Mouse (Mus musculus) embryo, embryonic 11.5 days (tissue): ENCODE measurements around the gene Armc7.
"Not testable (repeated sequence)": the region's sequence is repeated elsewhere in the genome, so short reads cannot be mapped to it uniquely, and the experiment has no call there.

Experiments
- DNase-seq: peaks from one replicate; pipeline ENCODE4 v3.0.0-alpha.2; 2012; ENCODE audit warnings: low read depth, low spot score

Armc7 gene

DNA sequence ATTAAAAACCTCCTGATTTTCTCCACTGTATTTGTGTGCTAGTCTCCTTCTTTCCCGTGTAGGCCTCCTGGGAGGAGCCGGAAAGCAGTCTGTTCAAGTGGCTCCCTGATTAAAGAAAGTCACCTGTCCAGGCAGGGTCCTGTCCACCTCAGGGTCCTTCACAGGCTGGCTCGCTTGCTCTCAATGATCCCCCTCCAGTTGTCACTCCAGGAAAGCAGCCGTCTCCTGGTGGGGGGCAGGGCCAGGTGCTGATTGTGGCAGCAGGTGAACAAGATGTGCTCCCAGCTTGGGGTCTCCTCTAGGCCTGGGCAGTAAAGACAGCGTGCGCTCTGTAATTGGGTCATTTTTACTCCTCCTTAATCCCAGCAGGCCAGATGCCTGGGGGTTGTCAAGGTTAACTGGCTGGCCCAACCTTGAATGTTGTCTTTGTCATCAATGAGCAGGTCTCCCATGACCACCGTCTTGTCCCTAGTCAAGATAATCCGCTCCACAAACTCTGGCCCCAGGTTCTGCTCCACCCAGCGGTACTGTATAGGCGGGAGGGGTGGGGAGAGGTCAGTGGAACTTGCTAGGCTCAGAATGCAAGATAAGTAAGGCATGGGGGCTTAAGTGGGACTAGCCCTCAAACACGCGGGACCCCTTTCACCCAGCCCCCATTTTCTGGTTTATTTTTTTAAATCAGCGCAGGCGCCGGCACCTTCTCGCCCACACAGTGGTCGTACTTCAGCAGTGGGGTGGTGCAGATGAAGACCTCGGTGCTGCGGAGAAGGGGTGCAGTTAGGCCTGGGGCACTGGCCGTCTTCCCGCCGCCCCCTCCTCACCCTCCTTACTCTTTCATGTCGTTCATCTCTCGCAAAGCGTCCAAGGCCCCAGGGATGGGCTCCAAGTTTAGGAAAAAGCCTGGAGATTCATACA lies 15.2 kb downstream of the Armc7 start:
- DNase-seq: no peak

DNA sequence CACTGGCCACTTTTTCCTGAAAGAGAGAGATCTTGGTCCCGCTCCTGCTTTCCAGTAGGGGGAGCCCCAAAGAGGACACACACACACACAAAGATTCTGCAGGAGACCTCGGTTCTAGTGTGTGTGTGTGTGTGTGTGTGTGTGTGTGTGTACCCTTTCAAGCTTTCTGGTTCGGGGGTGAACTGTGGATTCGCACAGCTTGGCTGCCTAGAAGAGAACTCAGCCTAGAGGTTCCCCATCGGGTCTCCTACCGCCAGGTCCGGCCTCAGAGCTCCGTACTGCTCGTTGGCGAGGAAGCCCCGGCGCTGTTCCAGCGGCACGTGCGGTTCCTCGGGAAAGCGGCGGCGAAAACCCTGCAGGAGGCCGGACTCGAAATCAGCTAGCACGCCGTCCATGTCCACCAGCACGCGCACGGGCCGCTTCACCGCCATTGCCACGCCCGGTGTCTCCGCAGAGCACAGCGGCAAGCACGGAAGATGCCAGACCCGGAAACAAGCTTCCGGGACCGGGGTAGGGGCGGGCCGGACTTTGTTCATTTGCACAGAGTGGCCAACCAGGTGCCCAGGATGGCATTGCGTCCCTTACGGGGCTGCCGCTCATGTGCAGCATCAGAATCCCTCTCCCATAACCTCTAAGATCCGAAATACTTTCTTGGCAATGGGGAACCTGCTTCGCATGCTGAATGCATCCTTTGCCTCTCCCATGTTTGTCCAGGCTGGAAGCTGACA lies 16.1 kb downstream of the Armc7 start, which contains the start of gene Nt5c:
Nt5c (minus strand) TSS at position 507 of the 728 bp plus-strand sequence.
- DNase-seq: peak; percentile 55

DNA sequence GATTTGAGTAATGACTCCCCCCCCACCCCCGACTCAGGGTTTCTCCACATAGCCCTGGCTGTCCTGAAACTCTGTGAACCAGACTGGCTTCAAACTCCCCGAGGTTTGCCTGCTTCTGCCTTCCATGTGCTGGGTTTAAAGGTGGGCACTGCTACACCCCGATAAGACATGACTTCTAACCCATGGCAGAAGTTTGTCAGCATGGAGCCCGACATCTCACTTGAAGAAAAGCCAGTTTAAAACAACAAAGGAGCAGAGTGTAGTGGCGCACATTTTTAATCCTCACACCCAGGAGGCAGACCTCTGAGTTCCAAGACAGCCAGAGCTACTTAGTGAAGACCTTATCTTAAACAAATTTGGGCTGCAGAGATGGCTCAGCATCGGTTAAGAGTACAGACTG lies 16.9 kb downstream of the Armc7 start:
- no peak for DNase-seq

DNA sequence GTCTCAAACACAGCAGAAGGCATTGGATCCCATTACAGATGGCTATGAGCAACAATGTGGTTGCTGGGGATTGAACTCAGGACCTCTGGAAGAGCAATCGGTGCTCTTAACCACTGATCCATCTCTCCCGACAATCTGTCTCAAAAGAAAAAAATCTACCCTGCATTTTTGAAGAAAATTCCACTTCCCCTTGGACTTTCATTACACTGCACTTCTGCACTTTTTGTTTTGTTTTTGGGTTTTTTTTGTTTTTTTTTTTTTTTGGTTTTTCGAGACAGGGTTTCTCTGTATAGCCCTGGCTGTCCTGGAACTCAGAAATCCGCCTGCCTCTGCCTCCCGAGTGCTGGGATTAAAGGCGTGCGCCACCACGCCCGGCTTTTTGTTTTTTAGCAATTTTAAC lies 21.1 kb downstream of the Armc7 start:
- DNase-seq: not testable (repeated sequence)

DNA sequence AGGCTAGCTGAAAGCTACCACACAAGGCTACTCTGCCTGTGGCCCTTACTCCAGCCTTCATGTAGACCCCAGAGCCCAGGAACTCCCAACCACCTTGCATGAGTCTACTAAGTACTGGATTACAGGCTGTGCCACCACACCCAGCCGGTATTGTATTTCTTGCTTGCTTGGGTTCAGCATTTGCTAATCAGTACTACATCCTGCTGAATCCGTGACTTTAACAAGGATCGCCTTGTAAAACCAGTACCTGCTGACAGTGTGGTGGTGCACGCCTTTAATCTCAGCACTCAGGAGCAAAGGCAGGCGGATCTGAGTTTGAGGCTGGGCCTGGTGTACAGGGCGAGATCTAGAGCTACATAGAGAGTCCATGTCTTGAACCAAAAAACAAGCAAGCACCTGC lies 27.2 kb downstream of the Armc7 start:
- no peak for DNase-seq

DNA sequence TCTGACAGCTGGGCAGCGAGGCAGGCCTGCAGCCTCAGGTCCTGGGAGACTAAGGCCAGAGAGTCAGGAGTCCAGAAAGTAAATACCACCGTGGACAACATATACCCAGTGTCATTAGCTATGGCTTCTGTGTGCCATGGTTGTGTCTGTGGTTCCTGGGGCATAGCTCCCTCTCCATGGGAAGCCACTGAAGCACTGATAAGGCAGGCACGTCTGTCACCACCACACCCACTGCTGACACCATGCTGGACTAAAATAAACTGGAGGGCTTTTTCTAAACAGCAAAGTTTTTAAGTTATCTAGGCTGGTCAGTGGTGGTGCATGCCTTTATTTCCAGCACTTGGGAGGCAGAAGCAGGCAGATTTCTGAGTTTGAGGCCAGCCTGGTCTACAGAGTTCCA lies 31.1 kb downstream of the Armc7 start:
- no peak for DNase-seq

DNA sequence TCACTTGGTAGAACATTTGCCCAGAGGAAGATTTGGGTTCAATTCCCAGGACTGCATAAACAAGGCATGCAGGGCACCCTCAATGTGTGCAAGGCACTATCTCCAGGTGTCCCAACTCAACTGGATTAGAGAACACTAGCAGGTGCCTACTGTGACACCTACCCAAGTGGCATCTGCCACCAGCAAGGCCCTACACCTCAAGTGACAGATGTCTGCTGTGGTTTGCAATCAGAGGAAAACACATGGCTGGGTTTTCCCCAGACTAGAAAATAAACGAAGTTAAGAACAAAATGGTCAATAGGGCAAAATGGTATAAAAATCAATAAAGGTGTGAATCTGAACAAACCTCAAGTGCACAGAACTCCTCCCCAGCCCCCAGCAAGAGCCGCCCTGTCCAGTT lies 32.6 kb downstream of the Armc7 start:
- DNase-seq: no peak

DNA sequence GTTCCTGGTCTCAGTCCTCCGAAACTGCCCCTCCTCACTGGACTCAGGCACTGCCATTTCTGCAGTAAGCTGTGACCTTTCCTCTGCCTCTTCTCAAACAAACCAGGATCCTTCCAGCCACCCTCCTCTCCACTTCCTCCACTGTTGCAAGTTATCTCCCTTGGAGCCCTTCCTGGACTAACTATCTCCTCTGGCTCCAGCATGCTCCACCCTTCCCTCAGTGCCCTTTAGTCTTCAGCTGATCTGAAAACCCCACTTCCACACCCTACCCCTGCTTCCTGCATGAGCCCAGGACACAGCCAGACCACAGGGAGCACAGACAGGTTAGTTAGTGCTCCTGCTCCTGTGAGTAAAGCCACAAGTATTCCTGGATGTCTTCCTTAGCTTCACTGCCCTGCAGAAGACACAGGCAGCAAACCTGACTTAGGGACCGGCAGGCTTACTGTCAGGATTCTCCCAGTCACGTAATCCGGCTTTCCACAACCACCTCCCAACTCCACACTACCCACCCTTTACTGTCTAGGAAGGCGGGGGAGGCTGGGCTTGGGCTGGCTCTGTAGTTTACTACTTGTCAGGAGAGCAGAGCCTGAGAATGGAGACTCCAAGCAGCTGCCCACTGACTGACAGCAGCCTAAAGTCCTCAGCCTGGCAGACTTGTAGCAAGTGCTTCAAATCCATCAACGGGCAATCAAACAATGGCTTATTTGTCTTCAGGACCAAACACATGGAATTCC lies 34.5 kb downstream of the Armc7 start:
- DNase-seq: no peak

DNA sequence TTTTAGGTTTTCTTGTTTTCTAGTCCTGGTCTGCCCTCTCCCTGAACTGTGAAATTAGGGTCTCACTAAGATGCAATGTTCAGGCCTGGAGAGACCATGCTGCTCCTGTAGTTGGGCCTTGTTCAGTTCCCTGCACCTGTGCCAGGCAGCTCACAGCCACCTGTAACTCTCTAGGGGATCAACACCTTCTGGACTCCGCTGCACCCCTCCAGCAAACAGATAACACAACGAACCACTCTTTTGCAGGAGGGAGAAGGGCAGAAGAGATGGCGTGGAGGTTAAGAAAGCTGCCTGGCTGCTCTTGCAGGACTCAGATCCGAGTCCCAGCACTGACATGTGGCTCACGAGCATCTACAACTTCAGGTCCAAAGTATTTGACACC lies 35.0 kb downstream of the Armc7 start:
- no peak for DNase-seq

DNA sequence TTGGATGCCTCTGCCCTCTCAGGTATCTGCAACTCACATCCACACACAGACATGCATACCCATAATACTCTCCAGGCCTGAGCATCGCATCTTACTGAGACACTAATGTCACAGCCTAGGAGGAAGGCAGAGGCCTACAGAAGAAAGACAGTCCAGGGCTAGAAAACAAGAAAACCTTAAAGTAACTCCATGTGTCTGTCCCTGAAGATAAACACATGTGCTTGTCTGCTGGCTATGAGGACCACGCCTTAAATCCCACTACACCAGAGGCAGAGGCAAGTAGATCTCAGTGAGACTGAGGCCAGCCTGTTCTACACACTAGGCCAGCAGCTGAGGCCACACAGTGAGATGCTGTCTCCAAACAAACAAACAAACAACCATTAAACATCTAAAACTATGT lies 35.7 kb downstream of the Armc7 start:
- no peak for DNase-seq

DNA sequence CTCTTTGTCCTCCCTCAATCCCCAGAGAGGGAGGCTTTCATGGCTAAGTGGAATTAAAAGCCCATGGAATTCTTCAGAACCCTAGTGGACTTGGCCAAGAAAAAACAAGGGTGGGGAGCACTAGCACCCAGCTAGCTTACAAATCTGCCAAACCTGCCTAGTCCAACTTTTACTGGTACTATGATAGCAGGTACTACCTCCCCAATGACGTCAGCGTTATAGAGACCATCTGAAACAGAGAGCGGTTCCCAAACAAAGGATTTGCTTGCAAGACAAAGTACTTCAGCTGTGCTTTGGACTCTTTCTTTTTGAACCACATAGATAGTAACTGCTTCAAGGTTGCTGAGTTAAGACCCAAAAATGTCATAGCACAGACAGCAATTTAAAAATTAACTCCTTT lies 36.5 kb downstream of the Armc7 start:
- no peak for DNase-seq

DNA sequence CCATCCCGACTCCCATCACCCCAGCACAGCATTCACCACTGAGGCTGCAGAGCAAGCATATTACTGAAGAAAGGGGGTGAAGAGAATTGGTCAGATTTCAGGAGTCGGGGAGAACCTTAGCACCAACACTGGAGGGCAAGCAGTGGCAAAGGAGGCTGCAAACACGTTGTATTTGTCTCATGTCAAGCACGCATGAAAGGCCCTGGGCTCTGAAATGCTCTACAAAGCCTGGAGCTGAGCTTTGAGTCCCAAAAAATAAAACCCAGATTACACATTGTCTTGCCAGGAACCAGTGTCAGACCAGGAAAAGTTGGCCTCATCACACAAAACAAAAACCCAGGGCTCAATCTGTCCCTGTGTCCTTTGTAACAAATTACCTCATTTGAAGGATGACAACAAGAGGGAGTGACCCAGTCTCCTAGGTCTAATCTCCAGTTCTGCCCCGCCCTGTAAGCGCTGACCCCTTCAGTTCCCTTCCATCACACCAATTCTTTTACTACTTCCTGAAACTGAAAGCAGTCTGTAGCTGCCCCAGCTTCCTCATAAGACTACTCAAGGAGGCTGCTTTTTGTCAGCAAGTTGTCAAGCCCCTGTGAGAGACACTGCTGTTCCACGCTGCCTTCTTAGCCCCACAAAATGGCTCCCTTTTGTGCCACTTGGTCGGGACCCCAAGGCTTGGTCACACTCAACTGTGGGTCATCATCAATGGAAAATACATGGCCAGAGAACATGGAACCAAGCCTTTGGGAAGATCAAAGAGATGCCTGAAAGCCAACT lies 37.1 kb downstream of the Armc7 start:
- DNase-seq: no peak

DNA sequence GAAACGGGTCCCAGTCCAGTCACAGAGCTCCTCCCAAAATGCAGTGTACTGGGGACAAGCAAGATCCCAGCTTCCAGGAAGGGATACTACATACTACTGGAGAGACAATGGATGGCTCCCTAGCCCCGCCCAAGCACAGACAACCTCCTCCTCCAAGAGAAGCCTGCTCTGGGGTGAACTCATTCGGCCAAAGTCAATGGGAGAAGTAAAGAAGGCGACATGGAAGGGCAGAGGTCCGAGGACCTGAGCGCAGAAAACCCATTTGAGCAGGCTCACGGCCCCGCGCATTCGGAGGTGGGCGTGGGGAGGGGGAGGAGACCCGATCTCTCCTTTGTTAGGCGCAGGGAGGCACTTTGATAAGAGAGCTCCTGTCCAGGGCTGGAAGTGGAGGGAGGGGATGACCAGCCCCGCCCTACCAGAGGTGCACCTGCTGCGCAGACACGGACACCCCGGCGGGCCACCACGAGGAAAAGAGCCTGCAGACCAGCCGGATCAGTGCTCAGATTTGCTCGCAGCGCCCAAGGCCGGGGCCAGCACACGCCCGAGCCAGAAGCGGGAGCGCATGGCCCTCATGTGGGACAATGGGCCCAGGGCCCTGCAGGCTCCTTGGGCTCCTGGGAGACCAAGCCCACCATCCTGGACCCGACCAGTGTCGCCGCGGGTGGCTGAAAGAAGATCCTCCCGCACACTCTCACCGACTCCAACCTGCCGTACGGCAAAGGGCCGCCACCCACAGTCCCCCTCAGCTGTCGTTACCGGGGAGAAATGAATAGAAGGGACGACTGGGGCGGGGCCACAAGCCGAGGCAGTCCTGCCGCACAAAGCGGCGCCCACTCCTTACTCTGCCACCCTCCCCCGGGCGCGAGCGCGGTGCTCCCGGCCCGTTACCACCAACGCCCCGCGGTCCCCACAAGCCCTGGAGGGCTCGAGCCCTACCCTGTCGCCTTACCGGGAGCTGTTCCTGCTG lies 38.1 kb downstream of the Armc7 start:
- peak; percentile 32 for DNase-seq

DNA sequence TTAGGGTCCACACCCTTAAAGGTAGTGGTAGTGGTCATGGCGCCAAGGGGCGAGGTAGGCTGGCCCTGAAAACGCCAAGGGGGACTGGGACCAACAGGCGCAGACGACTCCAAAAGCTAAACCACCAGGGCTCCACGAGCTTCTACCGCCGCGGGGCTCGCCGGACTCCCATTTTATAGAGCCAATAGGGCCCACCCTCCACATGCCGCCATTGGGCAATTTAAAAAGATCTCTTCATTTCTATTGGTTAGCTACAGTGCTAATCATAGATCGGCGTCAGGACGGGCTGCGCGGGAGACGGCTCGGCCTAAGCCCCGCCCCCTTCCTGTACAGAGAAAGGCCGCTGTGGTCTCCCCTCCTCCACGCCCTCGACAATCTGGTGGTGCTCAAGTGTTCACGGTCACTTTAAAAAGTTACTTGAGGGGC lies 38.8 kb downstream of the Armc7 start, which contains the start of gene Jpt1:
Jpt1 (minus strand) TSS at position 150 of the 426 bp plus-strand sequence.
- peak; percentile 94 for DNase-seq

DNA sequence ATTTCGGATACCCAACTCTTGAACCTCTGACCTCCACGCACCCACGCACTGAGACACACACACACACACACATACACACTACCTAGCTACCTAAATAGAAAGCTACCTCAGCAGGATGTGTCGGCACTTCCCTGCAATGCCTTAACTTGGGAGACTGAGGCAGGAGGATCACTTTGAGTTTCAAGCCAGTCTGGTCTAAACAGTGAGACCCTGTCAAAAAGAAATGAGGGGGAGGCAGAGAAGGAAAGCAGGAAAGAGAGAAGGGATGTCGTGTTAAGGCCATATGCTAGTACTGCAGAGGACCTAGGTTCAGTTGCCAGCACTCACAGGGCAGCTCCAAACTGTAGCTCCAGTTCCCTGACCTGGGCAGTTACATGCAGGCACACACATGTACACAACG lies 39.6 kb downstream of the Armc7 start:
- no peak for DNase-seq

DNA sequence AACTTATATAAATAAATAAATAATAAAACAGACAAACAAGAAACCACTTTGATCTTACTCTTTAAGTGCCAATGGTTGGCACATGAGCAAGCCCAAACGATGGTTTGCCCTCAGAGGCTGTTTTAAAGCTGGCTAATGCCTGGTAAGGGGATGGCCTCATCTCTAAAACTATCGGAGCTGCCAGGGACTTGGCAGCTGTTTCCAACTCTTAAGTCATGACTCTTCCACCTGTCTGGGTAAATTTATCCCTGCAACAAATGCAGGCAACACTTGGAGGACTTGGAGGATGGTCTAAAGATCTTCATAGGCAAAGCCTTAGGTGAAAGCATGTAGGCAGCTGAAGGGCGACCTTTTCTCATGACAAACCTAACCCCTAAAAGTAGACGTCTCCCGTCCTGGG lies 41.5 kb downstream of the Armc7 start:
- DNase-seq: no peak

DNA sequence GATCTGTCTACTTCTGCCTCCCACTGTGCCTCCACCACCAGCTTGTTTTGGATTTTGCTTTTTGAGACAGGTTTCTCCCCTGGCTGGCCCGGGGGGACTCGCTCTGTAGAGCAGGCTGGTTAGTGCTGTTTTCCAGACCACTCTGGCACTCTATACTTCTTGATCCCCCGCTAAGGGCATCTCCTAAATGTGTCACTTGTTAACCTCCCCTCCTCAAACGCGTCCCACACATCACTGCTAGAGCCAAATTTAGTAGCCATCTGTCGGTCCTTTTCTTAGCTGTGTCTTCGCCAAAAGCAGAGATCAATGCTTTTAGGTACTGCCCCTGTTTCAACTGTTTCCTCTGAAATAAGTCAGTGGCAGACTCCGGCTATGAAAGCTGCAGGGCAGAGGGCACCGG lies 43.2 kb downstream of the Armc7 start:
- no peak for DNase-seq

DNA sequence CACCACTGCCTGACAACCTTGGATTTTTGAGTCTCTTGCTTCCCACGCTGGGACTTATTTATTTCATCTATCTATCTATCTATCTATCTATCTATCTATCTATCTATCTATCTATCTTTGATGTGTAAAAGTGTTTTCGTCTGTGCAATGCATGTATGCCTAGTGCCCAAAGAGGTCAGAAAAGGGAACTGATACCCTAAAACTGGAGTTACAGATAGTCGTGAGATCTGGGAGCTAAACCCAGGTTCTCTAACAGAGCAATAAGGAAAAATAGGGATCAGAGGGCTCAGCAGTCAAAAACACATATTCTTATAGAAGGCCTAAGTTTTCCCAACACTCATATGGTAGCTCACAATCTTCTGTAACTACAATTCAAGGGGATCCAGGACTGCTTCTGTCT lies 44.1 kb downstream of the Armc7 start:
- no peak for DNase-seq

DNA sequence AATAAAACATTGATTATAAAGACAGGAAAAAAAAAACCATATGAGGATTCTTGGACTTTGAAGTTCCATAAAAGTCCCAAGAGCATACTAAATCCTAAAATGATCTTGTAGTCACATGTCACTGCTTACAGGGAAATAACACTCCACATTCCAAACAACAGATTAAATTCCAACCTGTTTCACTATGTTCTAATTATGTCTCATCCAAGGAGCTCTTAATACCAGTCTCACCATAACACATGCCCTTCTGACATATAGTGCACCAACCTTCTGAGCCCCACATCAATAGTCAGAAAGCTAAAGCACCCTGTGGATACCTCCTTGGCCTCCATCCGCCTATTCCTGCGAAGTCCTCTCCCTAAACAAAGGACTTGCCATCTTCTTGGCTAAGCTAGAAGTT lies 44.8 kb downstream of the Armc7 start:
- no peak for DNase-seq

DNA sequence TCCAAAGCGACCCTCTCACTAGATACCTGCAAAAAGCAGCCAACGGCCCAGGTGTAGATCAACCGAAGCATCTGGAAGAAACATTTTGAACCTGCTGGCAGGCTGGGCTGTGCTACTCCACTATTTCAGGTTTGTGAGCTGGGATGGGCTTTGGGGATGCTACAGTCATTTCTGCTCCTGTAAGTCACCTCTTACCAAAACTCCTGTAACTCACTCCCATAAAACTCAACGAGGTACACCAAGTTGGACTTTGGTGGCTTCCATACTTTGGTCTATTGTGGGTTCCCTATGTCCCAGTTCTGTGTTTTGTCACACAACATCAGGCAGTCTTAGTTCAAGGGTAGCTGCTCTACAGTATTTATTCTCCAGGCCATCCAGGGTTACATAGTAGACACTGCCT lies 45.6 kb downstream of the Armc7 start:
- DNase-seq: no peak
